Mouse (Mus musculus) neural tube, embryonic 12.5 days (tissue): ENCODE measurements around the gene Atp10a. TPM values are rescaled to one million over a fixed set of nuclear protein-coding genes. Genes with fewer than 3 reads are reported as not detected.

Experiments used
- ATAC-seq: fragments of 200-750 bp; cut with Nextera tagmentation; 2 replicates; pipeline ENCODE4 v1.8.0; 2017; ENCODE audit warnings: low read depth, mild to moderate bottlenecking, moderate TSS enrichment, moderate library complexity; ENCODE audit not compliant: low FRiP score
- H3K27ac ChIP-seq: fragments of 300-500 bp; sonication (generic); 2 replicates; pipeline ENCODE4 v1.5.1; 2016
- H3K27me3 ChIP-seq: fragments of 300-500 bp; sonication (generic); replicated peaks from 2 replicates; pipeline ENCODE4 v1.6.1; 2016; ENCODE audit warnings: mild to moderate bottlenecking
- H3K36me3 ChIP-seq: fragments of 300-500 bp; sonication (generic); 2 replicates; pipeline ENCODE4 v1.6.1; 2016; ENCODE audit warnings: mild to moderate bottlenecking
- H3K4me1 ChIP-seq: fragments of 300-500 bp; sonication (generic); 2 replicates; pipeline ENCODE4 v1.6.1; 2016
- H3K4me2 ChIP-seq: fragments of 300-500 bp; sonication (generic); replicated peaks from 2 replicates; pipeline ENCODE4 v1.6.1; 2016; ENCODE audit warnings: mild to moderate bottlenecking
- H3K4me3 ChIP-seq: fragments of 300-500 bp; sonication (generic); 2 replicates; pipeline ENCODE4 v1.5.1; 2016
- H3K9ac ChIP-seq: fragments of 300-500 bp; sonication (generic); 2 replicates; pipeline ENCODE4 v1.6.1; 2016; ENCODE audit warnings: mild to moderate bottlenecking
- H3K9me3 ChIP-seq: fragments of 300-500 bp; sonication (generic); 2 replicates; pipeline ENCODE4 v1.6.1; 2016; ENCODE audit warnings: mild to moderate bottlenecking
- WGBS: fragments of 180-500 bp; shearing (Covaris S2); methylation state at CpG from one replicate; pipeline ENCODE4 v1.1.7; 2016; 5-methylcytosine and 5-hydroxymethylcytosine counted together
- polyA plus RNA-seq: library from polyadenylated mRNA; unstranded; fragments of >200 nt; fragmentation: Nextera tagmentation; extraction: Ambion mirVana; gene quantifications from 2 replicates; pipeline ENCODE4 v1.2.1, GENCODE M21; 2016

Atp10a gene
- polyA plus RNA-seq, 1 experiment from 2014 or later, result 2.4 TPM

DNA sequence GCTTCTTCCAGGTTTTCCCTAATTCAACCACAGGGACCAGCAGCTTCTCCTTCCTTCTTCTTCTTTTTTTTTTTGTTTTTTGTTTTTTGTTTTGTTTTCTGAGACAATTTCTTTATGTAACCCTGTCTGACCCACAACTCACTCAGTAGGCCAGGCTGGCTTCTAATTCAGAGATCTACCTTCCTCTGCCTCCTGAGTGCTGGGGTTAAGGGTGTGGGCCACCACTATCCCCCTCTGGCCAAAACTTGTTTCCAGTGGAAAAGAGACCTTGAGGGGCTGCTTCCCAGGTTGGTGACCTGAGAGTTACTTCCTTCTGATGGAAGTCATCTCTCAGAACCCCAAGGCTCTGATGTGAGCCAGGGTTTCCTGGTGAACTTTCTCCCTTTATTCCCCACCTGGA is 4.1 kb downstream of the Atp10a start:
- H3K9ac ChIP-seq, result no peak overlapping the region
- ATAC-seq, result no peak
- no peaks in the 10 kb centered on the region for H3K36me3 ChIP-seq
- no peak overlapping the region for H3K4me3 ChIP-seq
- H3K4me1 ChIP-seq, result peaks cover 5% of the 10 kb centered on the region; the same call in 1 of the 2 replicates
- 0 out of 2 replicates have a peak, but pooled peaks cover 3% of the 10 kb centered on the region for H3K27me3 ChIP-seq
- no peaks in the 10 kb centered on the region for H3K9me3 ChIP-seq
- H3K4me2 ChIP-seq, result no peak overlapping the region
- no peak overlapping the region for H3K27ac ChIP-seq

DNA sequence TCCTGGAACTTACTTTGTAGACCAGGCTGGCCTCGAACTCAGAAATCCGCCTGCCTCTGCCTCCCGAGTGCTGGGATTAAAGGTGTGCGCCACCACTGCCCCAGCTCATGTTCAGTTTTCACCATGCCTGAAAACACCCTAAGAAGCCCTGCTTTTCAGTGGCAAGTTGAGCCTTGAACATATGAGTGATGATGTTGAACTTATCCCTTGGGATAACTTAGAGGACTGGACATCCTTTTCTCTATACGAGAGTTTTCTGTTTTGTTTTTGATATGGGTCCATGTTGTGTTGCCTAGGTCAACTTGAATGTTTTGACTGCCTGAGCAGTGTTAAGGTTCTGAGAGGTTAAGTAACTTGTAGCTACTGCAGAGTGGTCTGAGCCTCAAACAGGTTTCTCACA is 4.7 kb downstream of the Atp10a start:
- Histone ChIP-seq H3K36me3 (no peaks in the 10 kb centered on the region), H3K9ac (no peak overlapping the region), H3K27me3 (0 out of 2 replicates have a peak, but pooled peaks cover 3% of the 10 kb centered on the region), H3K4me3 (no peak overlapping the region), H3K9me3 (no peaks in the 10 kb centered on the region), H3K4me1 (peaks cover 5% of the 10 kb centered on the region; the same call in 1 of the 2 replicates), H3K27ac (no peak overlapping the region), H3K4me2 (no peak overlapping the region)
- ATAC-seq, result no peak
- WGBS, result 94% methylated on average over 5 of the region's 5 CpGs

DNA sequence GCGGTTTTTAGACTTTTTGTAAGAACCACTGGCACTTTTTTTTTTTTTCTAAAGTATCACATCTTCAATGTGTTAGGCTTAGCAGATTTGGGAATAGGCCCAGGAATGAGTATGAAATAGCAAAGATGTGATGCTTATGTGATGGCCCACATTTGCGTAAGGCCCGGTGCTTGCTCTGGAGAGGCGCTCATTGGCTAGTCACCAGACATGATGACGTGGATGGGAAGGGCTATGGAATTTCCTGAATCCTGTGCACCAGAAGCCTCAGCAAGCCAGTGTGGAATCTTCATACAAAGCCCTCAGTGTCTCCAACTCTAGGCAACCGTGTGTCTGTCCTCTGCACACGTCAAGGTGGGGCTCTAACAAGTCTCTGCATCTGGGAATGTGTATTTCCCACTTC is 5.1 kb downstream of the Atp10a start:
- no peaks in the 10 kb centered on the region for H3K36me3 ChIP-seq
- no peak overlapping the region for H3K9ac ChIP-seq
- WGBS, result 92% methylated on average over 7 of the region's 7 CpGs
- ATAC-seq, result no peak
- H3K4me3 ChIP-seq, result no peak overlapping the region
- H3K4me2 ChIP-seq, result no peak overlapping the region
- H3K27me3 ChIP-seq, result 0 out of 2 replicates have a peak, but pooled peaks cover 3% of the 10 kb centered on the region
- no peak overlapping the region for H3K27ac ChIP-seq
- H3K9me3 ChIP-seq, result no peaks in the 10 kb centered on the region
- H3K4me1 ChIP-seq, result peaks cover 5% of the 10 kb centered on the region; the same call in 1 of the 2 replicates

DNA sequence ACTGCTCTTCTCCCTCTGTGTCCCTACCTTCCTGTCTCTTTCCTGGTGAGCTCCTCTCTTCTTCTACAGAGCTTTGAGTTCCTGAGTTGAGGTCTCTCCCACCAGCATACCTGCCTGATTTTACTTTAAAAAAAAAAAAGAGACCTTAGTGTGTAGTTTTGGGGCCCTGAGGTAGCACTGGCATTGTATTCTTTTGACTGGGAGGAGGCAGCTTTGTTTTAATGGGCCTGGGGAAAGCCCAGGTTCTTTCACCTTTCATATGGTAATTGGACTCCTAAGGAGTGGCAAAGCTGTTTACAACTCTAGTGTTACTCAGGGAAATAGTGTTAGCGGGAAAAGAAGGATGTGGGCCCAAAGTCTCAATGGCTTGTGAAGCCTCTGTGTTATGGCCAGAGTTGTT is 12.7 kb downstream of the Atp10a start:
- 13% methylated on average over 1 of the region's 1 CpGs for WGBS
- no peak overlapping the region for H3K9ac ChIP-seq
- no peaks in the 10 kb centered on the region; the same call in 1 of the 2 replicates for H3K4me1 ChIP-seq
- H3K36me3 ChIP-seq, result no peaks in the 10 kb centered on the region
- H3K9me3 ChIP-seq, result no peaks in the 10 kb centered on the region
- ATAC-seq, result no peak
- no peak overlapping the region for H3K4me2 ChIP-seq
- H3K27me3 ChIP-seq, result no peaks in the 10 kb centered on the region
- H3K27ac ChIP-seq, result no peak overlapping the region
- no peak overlapping the region for H3K4me3 ChIP-seq

DNA sequence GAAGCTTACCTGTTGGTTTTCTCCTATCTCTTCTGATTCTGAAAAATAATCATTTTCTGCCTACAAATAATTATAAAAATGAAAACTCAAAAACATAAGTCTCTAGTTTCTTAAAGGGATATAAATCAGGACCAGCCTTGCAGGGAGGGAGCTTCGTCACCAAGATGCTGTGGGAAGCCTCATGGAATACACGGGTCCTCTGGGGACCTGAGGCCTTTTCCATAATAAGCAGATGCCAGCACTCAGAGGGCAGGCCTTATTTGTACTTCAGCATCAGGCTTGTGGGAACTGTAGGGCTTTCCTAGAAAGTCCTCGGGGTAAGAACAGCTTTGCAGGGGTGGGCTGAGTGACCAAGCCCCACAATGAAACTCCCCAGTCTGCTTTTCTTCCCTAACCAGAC is 20.1 kb downstream of the Atp10a start:
- Histone ChIP-seq H3K9ac (no peak overlapping the region), H3K27ac (no peak overlapping the region), H3K4me2 (no peak overlapping the region), H3K27me3 (no peaks in the 10 kb centered on the region), H3K4me3 (no peak overlapping the region), H3K36me3 (no peaks in the 10 kb centered on the region), H3K4me1 (no peaks in the 10 kb centered on the region), H3K9me3 (no peaks in the 10 kb centered on the region)
- 50% methylated on average over 3 of the region's 3 CpGs for WGBS
- no peak for ATAC-seq

- WGBS, result 70% methylated on average over 5 of the region's 5 CpGs
- ATAC-seq, result no peak
Observed at GRCm38 (mm10) chr7:58677111-58677805, 21.3 kb downstream of the Atp10a start.

DNA sequence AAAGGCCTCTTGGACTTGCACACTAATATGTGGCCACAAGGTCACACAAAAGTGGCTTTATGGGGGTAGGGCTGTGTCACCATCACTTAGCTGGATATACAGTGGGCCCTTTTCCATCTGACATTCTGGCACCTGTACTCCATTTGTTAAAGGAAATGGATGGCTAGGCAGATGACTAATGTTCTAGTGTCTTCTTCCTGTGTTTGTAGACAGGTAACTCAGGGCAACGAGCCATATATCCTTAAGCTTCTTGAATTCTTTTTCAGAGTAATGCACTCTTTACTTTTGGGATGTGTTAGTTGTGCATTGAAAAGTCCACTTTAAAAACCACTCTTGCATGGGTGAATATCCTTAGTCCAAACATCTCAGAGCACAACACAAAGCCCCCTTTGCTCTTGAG is 30.0 kb downstream of the Atp10a start:
- Histone ChIP-seq H3K4me1 (no peaks in the 10 kb centered on the region), H3K9ac (no peak overlapping the region), H3K4me3 (no peak overlapping the region), H3K4me2 (no peak overlapping the region), H3K36me3 (no peaks in the 10 kb centered on the region), H3K27me3 (no peaks in the 10 kb centered on the region), H3K27ac (no peak overlapping the region), H3K9me3 (no peaks in the 10 kb centered on the region)
- WGBS, result 92% methylated on average over 1 of the region's 1 CpGs
- no peak for ATAC-seq

More at GRCm38 (mm10) chr7:58677111-58677805, 21.3 kb downstream of the Atp10a start:
- H3K27ac ChIP-seq, result no peak overlapping the region
- no peaks in the 10 kb centered on the region for H3K27me3 ChIP-seq
- no peak overlapping the region for H3K9ac ChIP-seq
- H3K4me1 ChIP-seq, result no peaks in the 10 kb centered on the region
- H3K36me3 ChIP-seq, result no peaks in the 10 kb centered on the region
- H3K4me2 ChIP-seq, result no peak overlapping the region
- no peaks in the 10 kb centered on the region for H3K9me3 ChIP-seq
- no peak overlapping the region for H3K4me3 ChIP-seq

DNA sequence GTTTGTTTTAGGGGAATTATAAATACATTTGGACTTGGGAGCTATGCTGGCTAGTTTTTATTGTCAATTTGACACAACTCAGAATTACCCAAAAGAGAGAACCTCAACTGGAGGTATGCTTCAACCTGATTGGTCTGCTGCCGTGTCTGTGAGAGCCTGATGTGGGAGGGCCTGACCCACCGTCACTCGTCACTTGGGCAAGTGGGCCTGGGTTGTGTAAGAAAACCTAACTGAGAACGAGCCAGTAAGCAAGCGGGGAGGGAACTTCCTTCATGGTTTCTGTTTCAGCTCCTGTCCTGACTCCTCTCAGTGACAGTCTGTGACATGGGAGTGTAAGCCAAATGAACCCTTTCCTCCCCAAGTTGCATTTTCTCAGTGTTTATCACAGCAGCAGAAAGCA is 30.6 kb downstream of the Atp10a start:
- Histone ChIP-seq H3K4me2 (no peak overlapping the region), H3K36me3 (no peaks in the 10 kb centered on the region), H3K27me3 (no peaks in the 10 kb centered on the region), H3K27ac (no peak overlapping the region), H3K4me3 (no peak overlapping the region), H3K9me3 (no peaks in the 10 kb centered on the region), H3K4me1 (no peaks in the 10 kb centered on the region), H3K9ac (no peak overlapping the region)
- WGBS, result 87% methylated on average over 5 of the region's 5 CpGs
- ATAC-seq, result no peak

- Histone ChIP-seq H3K27me3 (no peaks in the 10 kb centered on the region), H3K9me3 (no peaks in the 10 kb centered on the region), H3K4me3 (no peak overlapping the region), H3K4me2 (no peak overlapping the region), H3K36me3 (no peaks in the 10 kb centered on the region), H3K9ac (no peak overlapping the region), H3K27ac (no peak overlapping the region), H3K4me1 (no peaks in the 10 kb centered on the region)
- WGBS, result 96% methylated on average over 2 of the region's 2 CpGs
- no peak for ATAC-seq
Observed at GRCm38 (mm10) chr7:58686997-58687396, 31.0 kb downstream of the Atp10a start.

- ATAC-seq, result no peak
- Histone ChIP-seq H3K9ac (no peak overlapping the region), H3K4me1 (0 out of 2 replicates have a peak, but pooled peaks cover 3% of the 10 kb centered on the region), H3K27me3 (no peaks in the 10 kb centered on the region), H3K9me3 (no peaks in the 10 kb centered on the region), H3K4me3 (no peak overlapping the region), H3K4me2 (no peak overlapping the region), H3K27ac (no peak overlapping the region), H3K36me3 (no peaks in the 10 kb centered on the region)
- 83% methylated on average over 6 of the region's 6 CpGs for WGBS
Observed at GRCm38 (mm10) chr7:58690069-58690923, 34.3 kb downstream of the Atp10a start.

GRCm38 (mm10) chr7:58690997-58691596 is 35.1 kb downstream of the Atp10a start:
- Histone ChIP-seq H3K36me3 (no peaks in the 10 kb centered on the region), H3K4me1 (0 out of 2 replicates have a peak, but pooled peaks cover 3% of the 10 kb centered on the region), H3K4me3 (no peak overlapping the region), H3K27me3 (no peaks in the 10 kb centered on the region), H3K4me2 (no peak overlapping the region), H3K27ac (no peak overlapping the region), H3K9me3 (no peaks in the 10 kb centered on the region), H3K9ac (no peak overlapping the region)
- no peak for ATAC-seq
- WGBS, result 85% methylated on average over 6 of the region's 6 CpGs

- H3K9ac ChIP-seq, result no peak overlapping the region
- WGBS, result 82% methylated on average over 2 of the region's 2 CpGs
- no peak for ATAC-seq
Observed at GRCm38 (mm10) chr7:58692704-58693103, 36.7 kb downstream of the Atp10a start.

More at GRCm38 (mm10) chr7:58692704-58693103, 36.7 kb downstream of the Atp10a start:
- no peaks in the 10 kb centered on the region for H3K27me3 ChIP-seq
- H3K4me3 ChIP-seq, result no peak overlapping the region
- no peaks in the 10 kb centered on the region for H3K36me3 ChIP-seq
- H3K27ac ChIP-seq, result no peak overlapping the region
- no peak overlapping the region for H3K4me2 ChIP-seq
- no peaks in the 10 kb centered on the region for H3K9me3 ChIP-seq
- H3K4me1 ChIP-seq, result 0 out of 2 replicates have a peak, but pooled peaks cover 3% of the 10 kb centered on the region
